Mouse (Mus musculus) forebrain, embryonic 11.5 days (tissue): ENCODE data around the gene Cope. TPM values are rescaled to one million over a fixed set of nuclear protein-coding genes. Genes with fewer than 3 reads are reported as not detected.

Experiments
- ATAC-seq: fragments of 200-750 bp; cut with Nextera tagmentation; replicated peaks from 2 replicates; pipeline ENCODE4 v1.8.0; 2017; ENCODE audit warnings: moderate TSS enrichment; ENCODE audit not compliant: low FRiP score
- DNase-seq: peaks from one replicate; pipeline ENCODE4 v3.0.0-alpha.2; 2017; ENCODE audit warnings: low spot score
- H3K27ac ChIP-seq: fragments of 300-500 bp; sonication (generic); 2 replicates; pipeline ENCODE4 v1.5.1; 2014; ENCODE audit warnings: low read depth, low read length
- H3K27me3 ChIP-seq: fragments of 300-500 bp; sonication (generic); 2 replicates; pipeline ENCODE4 v1.6.1; 2014; ENCODE audit warnings: mild to moderate bottlenecking, low read length, mixed read lengths; ENCODE audit not compliant: control insufficient read depth, insufficient read depth
- H3K36me3 ChIP-seq: fragments of 300-500 bp; sonication (generic); 2 replicates; pipeline ENCODE4 v1.6.1; 2014; ENCODE audit warnings: mild to moderate bottlenecking, low read length, moderate library complexity, mixed read lengths; ENCODE audit not compliant: control insufficient read depth, insufficient read depth
- H3K4me1 ChIP-seq: fragments of 300-500 bp; sonication (generic); replicated peaks from 2 replicates; pipeline ENCODE4 v1.6.1; 2014; ENCODE audit warnings: low read length, mixed read lengths; ENCODE audit not compliant: control insufficient read depth, insufficient read depth
- H3K4me2 ChIP-seq: fragments of 300-500 bp; sonication (generic); 2 replicates; pipeline ENCODE4 v1.6.1; 2014; ENCODE audit warnings: low read depth, mild to moderate bottlenecking, low read length, moderate library complexity, mixed read lengths; ENCODE audit not compliant: severe bottlenecking
- H3K4me3 ChIP-seq: fragments of 300-500 bp; sonication (generic); 2 replicates; pipeline ENCODE4 v1.5.1; 2014; ENCODE audit warnings: low read depth, low read length
- H3K9ac ChIP-seq: fragments of 300-500 bp; sonication (generic); 2 replicates; pipeline ENCODE4 v1.6.1; 2014; ENCODE audit warnings: low read length
- H3K9me3 ChIP-seq: fragments of 300-500 bp; sonication (generic); 2 replicates; pipeline ENCODE4 v1.6.1; 2016; ENCODE audit warnings: low read length, mixed read lengths; ENCODE audit not compliant: control insufficient read depth
- WGBS: fragments of 180-500 bp; shearing (Covaris S2); extraction: QIAGEN DNeasy Blood & Tissue Kit; methylation state at CpG from one replicate; pipeline ENCODE4 v1.1.7; 2014; 5-methylcytosine and 5-hydroxymethylcytosine counted together
- polyA plus RNA-seq: library from polyadenylated mRNA; unstranded; fragments of >200 nt; fragmentation: Nextera tagmentation; extraction: Ambion mirVana; gene quantifications from 2 replicates; pipeline ENCODE4 v1.2.1, GENCODE M21; 2014

Cope gene
- 220 and 268 TPM in 2 replicates for polyA plus RNA-seq

DNA sequence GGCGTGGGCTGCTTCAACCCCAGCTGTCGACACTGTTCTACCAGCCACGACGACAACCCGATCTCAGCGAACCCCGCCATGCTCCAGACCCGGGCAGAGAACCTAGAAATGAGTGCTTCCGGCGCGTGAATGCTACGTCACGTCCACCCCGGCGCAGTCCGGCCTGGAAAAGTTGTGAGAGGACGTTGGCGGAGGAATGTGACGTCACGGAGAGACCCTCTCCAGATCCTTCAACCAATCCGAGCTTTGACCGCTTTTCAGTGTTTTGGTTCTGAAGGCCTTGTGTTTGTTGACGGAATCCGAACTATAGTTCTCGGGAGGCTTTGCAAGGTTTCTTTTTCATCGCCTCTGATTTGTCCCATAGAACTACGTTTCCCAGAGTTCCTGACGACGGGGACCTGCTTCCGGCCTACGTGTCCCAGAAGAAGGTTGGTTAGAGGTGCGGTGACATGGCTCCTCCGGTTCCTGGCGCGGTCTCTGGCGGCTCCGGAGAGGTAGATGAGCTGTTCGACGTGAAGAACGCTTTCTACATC lies at the start of gene Cope, which contains the start of gene Ddx49:
Cope (plus strand) TSS at position 161 of the 533 bp plus-strand sequence.
Ddx49 (minus strand) TSS at position 132 of the 533 bp plus-strand sequence.
- ATAC-seq: peak; percentile 93
- under 1% methylated on average over 40 of the region's 40 CpGs for WGBS
- DNase-seq: peak; percentile 95
- H3K27me3 ChIP-seq: no peaks in the 10 kb centered on the region
- no peaks in the 10 kb centered on the region; the same call in 1 of the 2 replicates for H3K36me3 ChIP-seq
- H3K4me2 ChIP-seq: peak within 1 kb of the TSS; percentile 90
- H3K9ac ChIP-seq: peak within 1 kb of the TSS; percentile 80
- H3K9me3 ChIP-seq: no peaks in the 10 kb centered on the region
- no peak within 1 kb of the TSS for H3K27ac ChIP-seq
- peak within 1 kb of the TSS; percentile 90 for H3K4me3 ChIP-seq
- peaks cover 8% of the 10 kb centered on the region; the same call in 1 of the 2 replicates for H3K4me1 ChIP-seq

DNA sequence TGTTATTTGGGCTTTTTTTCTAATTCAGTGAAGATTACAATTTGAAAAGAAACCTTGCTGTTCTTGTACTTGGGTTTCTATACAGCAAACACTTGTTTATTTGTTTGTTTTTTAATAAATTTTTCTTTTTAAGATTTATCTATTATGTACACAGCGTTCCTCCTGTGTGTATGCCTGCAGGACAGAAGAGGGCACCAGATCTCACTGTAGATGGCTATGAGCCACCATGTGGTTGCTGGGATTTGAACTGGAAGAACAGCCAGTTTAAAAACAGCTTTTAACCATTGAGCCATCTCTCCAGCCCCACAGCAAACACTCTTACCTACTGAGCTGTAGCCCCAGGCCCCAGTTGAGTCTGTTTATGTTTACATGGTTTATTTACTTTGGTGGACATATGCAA lies 47.7 kb upstream of the Cope start:
- Histone ChIP-seq H3K9me3 (no peaks in the 10 kb centered on the region), H3K4me2 (no peak overlapping the region), H3K4me3 (no peak overlapping the region), H3K4me1 (no peaks in the 10 kb centered on the region), H3K36me3 (peaks cover 24% of the 10 kb centered on the region), H3K27ac (no peak overlapping the region), H3K27me3 (no peaks in the 10 kb centered on the region), H3K9ac (no peak overlapping the region)
- ATAC-seq: no peak
- 96% methylated on average over 1 of the region's 1 CpGs for WGBS
- DNase-seq: no peak

DNA sequence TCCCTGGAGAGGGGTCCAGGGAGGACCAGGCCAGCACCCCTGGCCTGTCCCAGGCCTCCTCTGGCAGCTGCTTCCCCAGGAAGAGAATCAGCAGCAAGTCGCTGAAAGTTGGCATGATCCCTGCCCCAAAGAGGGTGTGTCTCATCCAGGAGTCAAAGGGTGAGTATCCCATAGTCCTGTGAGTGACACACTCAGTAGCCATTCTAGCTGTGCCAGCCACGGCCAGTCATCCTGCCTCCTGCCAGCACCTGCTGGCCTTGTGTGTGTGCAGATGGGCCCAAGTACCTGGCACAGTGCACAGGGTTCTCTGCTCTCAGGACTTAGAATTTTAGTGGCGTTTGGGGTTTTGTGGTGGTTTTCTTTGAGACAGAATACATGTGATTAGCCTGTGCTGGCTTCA lies 44.9 kb upstream of the Cope start:
- DNase-seq: no peak
- no peak overlapping the region for H3K4me2 ChIP-seq
- ATAC-seq: no peak
- no peaks in the 10 kb centered on the region for H3K9me3 ChIP-seq
- no peak overlapping the region for H3K4me3 ChIP-seq
- no peak overlapping the region for H3K27ac ChIP-seq
- H3K27me3 ChIP-seq: no peaks in the 10 kb centered on the region
- 91% methylated on average over 3 of the region's 3 CpGs for WGBS
- H3K9ac ChIP-seq: no peak overlapping the region
- peaks cover 16% of the 10 kb centered on the region for H3K36me3 ChIP-seq
- H3K4me1 ChIP-seq: no peaks in the 10 kb centered on the region

DNA sequence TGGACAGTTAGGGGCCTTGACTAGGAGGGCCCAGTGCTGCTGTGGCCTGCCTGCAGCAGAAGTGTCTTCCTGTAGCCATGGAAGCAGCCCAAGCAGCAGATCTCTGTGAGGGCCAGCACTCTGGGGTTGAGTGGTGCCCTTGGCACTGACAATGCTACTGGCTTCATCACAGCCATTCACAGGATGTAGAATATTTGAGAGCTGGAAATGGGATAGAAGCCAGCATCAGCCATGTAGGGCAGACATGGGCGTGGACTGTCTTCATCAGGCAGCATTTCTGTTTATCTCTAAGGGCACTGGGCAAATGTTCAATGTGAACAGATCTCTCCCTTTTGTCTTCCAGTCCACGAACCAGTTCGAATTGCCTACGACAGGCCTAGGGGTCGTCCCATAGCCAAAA lies 43.7 kb upstream of the Cope start:
- 95% methylated on average over 5 of the region's 5 CpGs for WGBS
- Histone ChIP-seq H3K4me1 (no peaks in the 10 kb centered on the region), H3K4me2 (no peak overlapping the region), H3K36me3 (peaks cover 16% of the 10 kb centered on the region), H3K27ac (no peak overlapping the region), H3K4me3 (no peak overlapping the region), H3K9me3 (no peaks in the 10 kb centered on the region), H3K27me3 (no peaks in the 10 kb centered on the region), H3K9ac (no peak overlapping the region)
- DNase-seq (no peak), ATAC-seq (no peak)

DNA sequence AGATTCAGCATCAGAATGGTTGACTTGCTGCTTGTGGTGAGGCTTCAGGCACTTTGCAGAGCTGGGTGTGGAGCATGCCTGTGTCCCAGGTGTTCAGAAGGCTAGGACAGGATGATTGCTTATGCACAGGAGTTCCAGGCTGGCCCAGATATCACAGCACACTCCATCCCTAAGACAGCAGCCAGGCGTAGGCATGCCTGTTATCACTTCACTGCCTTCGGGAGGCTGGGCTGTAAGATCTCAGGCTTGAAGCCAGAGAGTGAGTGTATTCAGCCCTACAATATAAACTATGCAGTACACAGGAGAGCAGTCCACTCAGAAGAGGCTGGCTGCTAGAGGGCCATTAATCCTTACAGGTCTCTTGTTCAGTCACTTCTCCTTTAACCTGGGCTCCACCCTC lies 43.3 kb upstream of the Cope start:
- no peaks in the 10 kb centered on the region for H3K4me1 ChIP-seq
- no peaks in the 10 kb centered on the region for H3K27me3 ChIP-seq
- no peak overlapping the region for H3K4me3 ChIP-seq
- 89% methylated on average over 2 of the region's 2 CpGs for WGBS
- H3K27ac ChIP-seq: no peak overlapping the region
- no peaks in the 10 kb centered on the region for H3K9me3 ChIP-seq
- ATAC-seq (no peak), DNase-seq (no peak)
- H3K36me3 ChIP-seq: peaks cover 19% of the 10 kb centered on the region
- no peak overlapping the region for H3K4me2 ChIP-seq
- no peak overlapping the region for H3K9ac ChIP-seq

DNA sequence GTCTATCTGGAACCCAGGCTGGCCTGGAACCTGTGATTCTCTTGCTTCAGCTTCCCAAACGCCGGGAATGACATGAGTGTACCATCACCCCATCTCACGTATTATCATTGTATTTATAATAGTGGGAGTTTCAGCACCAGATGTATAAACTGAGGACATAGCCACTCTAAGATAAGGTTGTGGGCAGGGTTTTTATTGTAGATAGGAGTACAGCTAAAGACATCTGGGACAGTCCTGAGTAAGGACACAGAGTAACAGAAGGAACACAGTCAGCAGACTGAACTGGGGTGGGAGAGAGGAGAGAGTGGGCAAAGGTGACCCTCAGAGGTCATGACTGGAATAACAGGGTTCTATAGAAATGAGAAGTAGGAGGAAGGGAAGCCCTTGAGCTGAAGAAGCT lies 34.6 kb upstream of the Cope start:
- ATAC-seq (no peak), DNase-seq (no peak)
- 87% methylated on average over 3 of the region's 3 CpGs for WGBS
- Histone ChIP-seq H3K27ac (no peak overlapping the region), H3K9ac (no peak overlapping the region), H3K4me1 (peaks cover 5% of the 10 kb centered on the region; the same call in 1 of the 2 replicates), H3K36me3 (peaks cover 15% of the 10 kb centered on the region), H3K4me3 (no peak overlapping the region), H3K4me2 (no peak overlapping the region), H3K9me3 (no peaks in the 10 kb centered on the region), H3K27me3 (no peaks in the 10 kb centered on the region)

DNA sequence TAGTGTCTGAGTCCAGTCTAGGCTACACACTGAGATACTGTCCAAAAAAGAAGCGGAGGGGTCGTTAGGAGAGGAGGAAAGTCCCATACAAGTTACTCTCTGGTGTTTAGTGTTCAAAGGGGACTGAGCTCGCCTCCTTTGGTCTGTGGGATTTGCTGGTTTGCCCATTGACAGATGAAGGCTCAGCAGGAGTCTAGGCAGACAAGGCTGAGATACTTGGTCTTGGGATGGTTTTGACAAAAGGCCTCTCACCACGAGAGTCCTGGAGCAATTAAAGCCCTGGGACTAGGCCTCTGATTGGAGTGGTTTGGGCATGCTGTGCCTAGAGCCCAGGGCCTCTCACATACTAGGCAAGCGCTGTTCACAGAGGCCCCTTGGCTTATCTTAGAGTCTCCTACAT lies 34.0 kb upstream of the Cope start:
- H3K4me2 ChIP-seq: no peak overlapping the region
- no peak overlapping the region for H3K4me3 ChIP-seq
- no peak for DNase-seq
- H3K9ac ChIP-seq: no peak overlapping the region
- peaks cover 5% of the 10 kb centered on the region; the same call in 1 of the 2 replicates for H3K4me1 ChIP-seq
- peaks cover 10% of the 10 kb centered on the region for H3K36me3 ChIP-seq
- no peaks in the 10 kb centered on the region for H3K9me3 ChIP-seq
- H3K27me3 ChIP-seq: no peaks in the 10 kb centered on the region
- no peak overlapping the region for H3K27ac ChIP-seq
- no peak for ATAC-seq
- WGBS: 41% methylated on average over 5 of the region's 5 CpGs

DNA sequence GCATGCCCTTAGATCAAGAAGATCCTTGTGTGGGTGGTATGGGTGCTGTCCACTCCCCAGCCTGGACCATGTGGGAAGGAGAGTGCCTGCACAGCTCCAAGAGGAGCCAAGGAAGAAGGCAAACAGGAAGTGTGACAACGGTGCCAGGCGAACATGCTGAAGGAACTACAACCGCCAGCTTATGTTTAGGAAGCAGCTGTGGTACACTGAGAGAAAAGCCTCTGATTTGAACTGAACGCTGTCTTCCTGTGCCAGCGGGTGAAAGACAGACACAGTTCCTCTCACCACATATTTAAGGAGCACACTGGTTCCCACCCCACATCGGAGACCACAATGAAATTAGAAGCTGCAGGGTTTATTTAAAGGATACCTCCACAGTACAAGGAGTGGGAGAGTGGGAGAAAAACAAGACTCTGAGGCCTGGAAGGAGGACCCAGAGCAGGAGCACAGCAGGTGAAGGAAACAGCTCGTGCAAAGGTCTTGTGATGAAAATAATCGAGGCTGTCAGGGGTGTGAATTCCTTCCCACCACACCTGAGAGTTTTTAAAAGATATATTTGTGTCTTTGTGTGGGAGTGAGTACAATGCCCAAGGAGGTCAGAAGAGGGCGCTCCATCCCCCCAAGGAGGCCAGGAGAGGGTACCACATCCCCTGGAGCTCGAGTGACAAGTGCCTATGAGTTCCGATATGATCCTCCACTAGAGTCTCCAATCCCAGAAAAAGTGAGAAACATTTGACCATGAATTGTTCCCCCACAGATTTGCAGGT lies 33.3 kb upstream of the Cope start:
- H3K4me3 ChIP-seq: no peak overlapping the region
- no peak overlapping the region for H3K9ac ChIP-seq
- H3K36me3 ChIP-seq: peaks cover 6% of the 10 kb centered on the region
- H3K27me3 ChIP-seq: no peaks in the 10 kb centered on the region
- no peaks in the 10 kb centered on the region for H3K9me3 ChIP-seq
- H3K4me1 ChIP-seq: peaks cover 5% of the 10 kb centered on the region; the same call in 1 of the 2 replicates
- DNase-seq: no peak
- no peak overlapping the region for H3K27ac ChIP-seq
- no peak overlapping the region for H3K4me2 ChIP-seq
- no peak for ATAC-seq
- 60% methylated on average over 11 of the region's 11 CpGs for WGBS
